Mouse (Mus musculus): ENCODE measurements at regions not wholly inside any gene's neighbourhood (a gene's known extent, or its start where the extent isn't known, plus 50 kb on each side); places are given as distances from the start of the nearest gene placed in this dataset.

GRCm38 (mm10) chr14:97403176-97403795 lies 766.3 kb downstream of the Dach1 start:
- Histone ChIP-seq H3K9ac (ENCODE audit: low read length) (no peak overlapping the region), H3K36me3 (ENCODE audit: control insufficient read depth, insufficient read depth, low read length) (no peaks in the 10 kb centered on the region), H3K4me3 (ENCODE audit: low read depth, low read length) (no peak overlapping the region), H3K27me3 (replicated peaks; ENCODE audit: control insufficient read depth, insufficient read depth, low read length) (no peaks in the 10 kb centered on the region), H3K27ac (ENCODE audit: low read depth) (no peak overlapping the region), H3K9me3 (ENCODE audit: control insufficient read depth, low read length) (no peaks in the 10 kb centered on the region), H3K4me2 (ENCODE audit: low read length) (no peak overlapping the region), H3K4me1 (replicated peaks; ENCODE audit: control insufficient read depth, insufficient read depth, low read length) (no peaks in the 10 kb centered on the region)
- ATAC-seq (replicated peaks; ENCODE audit: low FRiP score, low TSS enrichment, low read depth): no peak; the same call in 1 of the 2 replicates
- no peak for DNase-seq (ENCODE audit: low spot score)
- WGBS: 61% methylated on average over 3 of the region's 3 CpGs

DNA sequence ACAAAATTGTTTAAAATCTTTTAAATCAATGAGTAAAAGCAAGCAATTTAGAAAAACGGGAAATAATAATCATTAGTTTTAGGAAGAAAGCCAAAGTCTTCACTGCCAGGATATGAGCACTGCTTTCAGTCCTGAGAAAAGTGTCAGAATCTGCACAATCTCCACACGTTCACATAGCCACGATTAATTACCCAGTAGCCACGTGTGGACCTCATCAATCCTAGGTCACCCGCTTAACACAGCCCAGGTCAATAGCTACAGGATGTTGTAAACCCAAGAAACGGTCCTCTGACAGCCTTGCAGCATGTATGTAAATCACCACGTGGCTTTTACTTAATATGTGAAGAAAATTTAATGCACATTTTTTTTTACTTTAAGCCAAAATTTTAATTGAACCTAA lies 773.2 kb downstream of the Dach1 start:
- Histone ChIP-seq H3K36me3 (ENCODE audit: control insufficient read depth, insufficient read depth, low read length) (no peaks in the 10 kb centered on the region), H3K9ac (ENCODE audit: low read length) (no peak overlapping the region), H3K4me3 (ENCODE audit: low read depth, low read length) (no peak overlapping the region), H3K27ac (ENCODE audit: low read depth) (no peak overlapping the region), H3K9me3 (ENCODE audit: control insufficient read depth, low read length) (no peaks in the 10 kb centered on the region), H3K27me3 (replicated peaks; ENCODE audit: control insufficient read depth, insufficient read depth, low read length) (no peaks in the 10 kb centered on the region), H3K4me2 (ENCODE audit: low read length) (no peak overlapping the region), H3K4me1 (replicated peaks; ENCODE audit: control insufficient read depth, insufficient read depth, low read length) (no peaks in the 10 kb centered on the region)
- DNase-seq (ENCODE audit: low spot score) (no peak), ATAC-seq (replicated peaks; ENCODE audit: low FRiP score, low TSS enrichment, low read depth) (no peak)
- WGBS: 30% methylated on average over 7 of the region's 7 CpGs

DNA sequence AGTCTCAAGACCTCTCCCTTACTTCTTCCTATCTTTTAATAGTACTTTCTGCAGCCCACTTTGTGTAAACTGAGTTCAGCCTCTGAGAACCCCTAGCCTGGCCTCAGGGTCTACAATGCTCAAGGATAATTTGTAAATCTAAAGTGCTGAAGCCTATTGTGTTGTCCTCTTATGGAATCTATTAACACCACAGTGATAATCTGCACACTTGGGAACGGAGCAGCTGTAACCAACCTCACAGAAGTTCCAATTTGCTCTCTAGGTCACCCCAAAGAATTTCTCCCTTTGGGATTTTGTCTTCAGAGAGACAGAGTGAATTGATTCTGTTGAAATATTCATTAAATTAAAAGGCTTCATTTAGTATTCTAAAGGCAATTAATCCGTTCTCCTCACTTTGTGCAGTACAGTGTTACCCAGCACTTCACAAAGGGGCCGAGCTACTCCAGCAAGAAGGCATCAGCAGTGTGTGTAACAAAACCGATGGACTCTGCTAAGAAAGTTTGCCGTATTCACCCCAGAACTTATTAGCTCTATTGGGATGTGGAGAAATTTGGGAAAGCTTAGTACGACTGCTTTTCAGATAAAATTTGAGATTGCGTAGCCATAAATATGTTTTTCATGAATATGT lies 773.7 kb downstream of the Dach1 start:
- Histone ChIP-seq H3K4me2 (ENCODE audit: low read length) (no peak overlapping the region), H3K36me3 (ENCODE audit: control insufficient read depth, insufficient read depth, low read length) (no peaks in the 10 kb centered on the region), H3K27ac (ENCODE audit: low read depth) (no peak overlapping the region), H3K9me3 (ENCODE audit: control insufficient read depth, low read length) (no peaks in the 10 kb centered on the region), H3K9ac (ENCODE audit: low read length) (no peak overlapping the region), H3K4me3 (ENCODE audit: low read depth, low read length) (no peak overlapping the region), H3K27me3 (replicated peaks; ENCODE audit: control insufficient read depth, insufficient read depth, low read length) (no peaks in the 10 kb centered on the region), H3K4me1 (replicated peaks; ENCODE audit: control insufficient read depth, insufficient read depth, low read length) (no peaks in the 10 kb centered on the region)
- WGBS: 80% methylated on average over 7 of the region's 7 CpGs
- DNase-seq (ENCODE audit: low spot score) (no peak), ATAC-seq (replicated peaks; ENCODE audit: low FRiP score, low TSS enrichment, low read depth) (no peak)

DNA sequence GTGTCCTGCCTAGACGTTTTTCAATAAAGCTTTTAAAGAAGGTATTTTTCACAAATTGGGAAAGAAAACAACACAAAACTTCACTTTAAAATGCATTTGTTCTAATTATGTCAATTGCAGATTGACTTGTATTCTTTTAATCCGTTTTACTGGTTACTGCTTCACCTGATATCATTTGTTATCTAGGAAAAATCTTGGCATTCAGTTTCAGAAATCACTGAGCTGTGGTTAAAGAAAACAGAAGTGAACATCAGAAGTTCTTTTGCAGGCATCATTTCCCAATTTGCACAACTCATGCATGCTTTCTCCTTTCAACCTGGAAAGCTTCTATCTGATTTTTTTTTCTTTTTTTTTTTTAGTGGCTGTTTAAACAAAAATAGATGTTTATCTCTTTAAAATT lies 780.6 kb downstream of the Dach1 start:
- Histone ChIP-seq H3K4me1 (replicated peaks; ENCODE audit: control insufficient read depth, insufficient read depth, low read length) (no peaks in the 10 kb centered on the region), H3K4me3 (ENCODE audit: low read depth, low read length) (no peak overlapping the region), H3K9ac (ENCODE audit: low read length) (no peak overlapping the region), H3K27me3 (replicated peaks; ENCODE audit: control insufficient read depth, insufficient read depth, low read length) (no peaks in the 10 kb centered on the region), H3K27ac (ENCODE audit: low read depth) (no peak overlapping the region), H3K9me3 (ENCODE audit: control insufficient read depth, low read length) (no peaks in the 10 kb centered on the region), H3K36me3 (ENCODE audit: control insufficient read depth, insufficient read depth, low read length) (no peaks in the 10 kb centered on the region), H3K4me2 (ENCODE audit: low read length) (no peak overlapping the region)
- no peak for ATAC-seq (replicated peaks; ENCODE audit: low FRiP score, low TSS enrichment, low read depth)
- WGBS: 62% methylated on average over 2 of the region's 2 CpGs
- no peak for DNase-seq (ENCODE audit: low spot score)

DNA sequence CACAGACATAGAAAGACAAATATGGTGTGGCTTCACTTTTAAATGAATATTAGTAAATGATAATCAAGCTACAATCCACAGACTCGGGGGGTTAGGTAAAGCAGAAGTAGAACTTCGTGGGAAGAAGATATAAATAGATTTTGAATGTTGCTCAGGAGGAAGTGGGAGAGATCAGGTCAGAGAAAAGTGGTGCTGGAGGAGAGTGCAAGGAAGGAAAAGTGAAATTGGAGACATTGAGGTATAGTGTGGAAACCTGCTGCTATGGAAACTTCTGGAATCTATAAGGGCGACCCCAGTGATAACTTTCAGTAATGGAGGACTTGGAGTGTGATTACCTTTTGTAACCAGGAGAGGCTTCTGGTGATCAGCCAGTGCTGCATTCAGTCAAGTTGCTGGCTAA lies 789.4 kb downstream of the Dach1 start:
- Histone ChIP-seq H3K27ac (ENCODE audit: low read depth) (no peak overlapping the region), H3K36me3 (ENCODE audit: control insufficient read depth, insufficient read depth, low read length) (no peaks in the 10 kb centered on the region), H3K9ac (ENCODE audit: low read length) (no peak overlapping the region), H3K4me2 (ENCODE audit: low read length) (no peak overlapping the region), H3K4me3 (ENCODE audit: low read depth, low read length) (no peak overlapping the region), H3K4me1 (replicated peaks; ENCODE audit: control insufficient read depth, insufficient read depth, low read length) (no peaks in the 10 kb centered on the region), H3K27me3 (replicated peaks; ENCODE audit: control insufficient read depth, insufficient read depth, low read length) (no peaks in the 10 kb centered on the region), H3K9me3 (ENCODE audit: control insufficient read depth, low read length) (no peaks in the 10 kb centered on the region)
- WGBS: 72% methylated on average over 3 of the region's 3 CpGs
- no peak for ATAC-seq (replicated peaks; ENCODE audit: low FRiP score, low TSS enrichment, low read depth)
- DNase-seq (ENCODE audit: low spot score): no peak

GRCm38 (mm10) chr14:97356915-97357314 lies 812.6 kb downstream of the Dach1 start:
- Histone ChIP-seq H3K36me3 (ENCODE audit: control insufficient read depth, insufficient read depth, low read length) (no peaks in the 10 kb centered on the region), H3K27me3 (replicated peaks; ENCODE audit: control insufficient read depth, insufficient read depth, low read length) (no peaks in the 10 kb centered on the region), H3K27ac (ENCODE audit: low read depth) (no peak overlapping the region), H3K4me2 (ENCODE audit: low read length) (no peak overlapping the region), H3K9me3 (ENCODE audit: control insufficient read depth, low read length) (no peaks in the 10 kb centered on the region), H3K9ac (ENCODE audit: low read length) (no peak overlapping the region), H3K4me1 (replicated peaks; ENCODE audit: control insufficient read depth, insufficient read depth, low read length) (no peaks in the 10 kb centered on the region), H3K4me3 (ENCODE audit: low read depth, low read length) (no peak overlapping the region)
- ATAC-seq (replicated peaks; ENCODE audit: low FRiP score, low TSS enrichment, low read depth): no peak
- no peak for DNase-seq (ENCODE audit: low spot score)
- 85% methylated on average over 7 of the region's 7 CpGs for WGBS

- Histone ChIP-seq H3K4me3 (ENCODE audit: low read depth, low read length) (no peak overlapping the region), H3K4me1 (replicated peaks; ENCODE audit: control insufficient read depth, insufficient read depth, low read length) (no peaks in the 10 kb centered on the region), H3K27me3 (replicated peaks; ENCODE audit: control insufficient read depth, insufficient read depth, low read length) (no peaks in the 10 kb centered on the region), H3K4me2 (ENCODE audit: low read length) (no peak overlapping the region), H3K27ac (ENCODE audit: low read depth) (no peak overlapping the region), H3K9me3 (ENCODE audit: control insufficient read depth, low read length) (no peaks in the 10 kb centered on the region), H3K9ac (ENCODE audit: low read length) (no peak overlapping the region), H3K36me3 (ENCODE audit: control insufficient read depth, insufficient read depth, low read length) (no peaks in the 10 kb centered on the region)
- DNase-seq (ENCODE audit: low spot score) (no peak), ATAC-seq (replicated peaks; ENCODE audit: low FRiP score, low TSS enrichment, low read depth) (no peak)
- WGBS: 61% methylated on average over 2 of the region's 2 CpGs
Measured at GRCm38 (mm10) chr14:97347970-97348369, 821.6 kb downstream of the Dach1 start.

DNA sequence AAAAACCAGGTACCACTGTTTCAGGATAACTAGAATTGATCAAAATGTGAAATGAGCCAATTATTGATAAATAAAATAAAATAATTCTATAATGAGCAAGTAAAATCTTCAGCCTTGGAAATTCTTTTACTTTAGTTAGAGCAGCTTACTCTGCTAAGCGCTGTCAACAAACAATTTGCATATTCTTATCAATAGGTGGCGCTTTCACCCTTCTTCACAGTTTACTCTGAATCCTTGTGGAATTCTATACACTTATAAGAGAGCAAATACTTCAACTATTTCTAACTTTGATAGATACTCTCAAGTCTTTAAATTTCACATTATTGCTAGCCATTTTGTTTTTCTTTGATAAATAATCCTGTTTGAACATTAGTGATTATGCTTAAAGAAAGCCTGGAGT lies 812.5 kb upstream of the Klhl1 start:
- Histone ChIP-seq H3K9ac (ENCODE audit: low read length) (no peak overlapping the region), H3K4me3 (ENCODE audit: low read depth, low read length) (no peak overlapping the region), H3K27me3 (replicated peaks; ENCODE audit: control insufficient read depth, insufficient read depth, low read length) (no peaks in the 10 kb centered on the region), H3K9me3 (ENCODE audit: control insufficient read depth, low read length) (no peaks in the 10 kb centered on the region), H3K36me3 (ENCODE audit: control insufficient read depth, insufficient read depth, low read length) (no peaks in the 10 kb centered on the region), H3K4me1 (replicated peaks; ENCODE audit: control insufficient read depth, insufficient read depth, low read length) (no peaks in the 10 kb centered on the region), H3K27ac (ENCODE audit: low read depth) (no peak overlapping the region), H3K4me2 (ENCODE audit: low read length) (no peak overlapping the region)
- ATAC-seq (replicated peaks; ENCODE audit: low FRiP score, low TSS enrichment, low read depth): no peak
- WGBS: 8% methylated on average over 2 of the region's 2 CpGs
- DNase-seq (ENCODE audit: low spot score): no peak

- H3K27me3 ChIP-seq (replicated peaks; ENCODE audit: control insufficient read depth, insufficient read depth, low read length): no peaks in the 10 kb centered on the region
- ATAC-seq (replicated peaks; ENCODE audit: low FRiP score, low TSS enrichment, low read depth) (no peak), DNase-seq (ENCODE audit: low spot score) (no peak)
- H3K27ac ChIP-seq (ENCODE audit: low read depth): no peak overlapping the region
- no peak overlapping the region for H3K9ac ChIP-seq (ENCODE audit: low read length)
- H3K36me3 ChIP-seq (ENCODE audit: control insufficient read depth, insufficient read depth, low read length): no peaks in the 10 kb centered on the region
- 62% methylated on average over 3 of the region's 3 CpGs for WGBS
- H3K4me2 ChIP-seq (ENCODE audit: low read length): no peak overlapping the region
- H3K4me1 ChIP-seq (replicated peaks; ENCODE audit: control insufficient read depth, insufficient read depth, low read length): no peaks in the 10 kb centered on the region
- H3K9me3 ChIP-seq (ENCODE audit: control insufficient read depth, low read length): 0 out of 2 replicates have a peak, but pooled peaks cover 3% of the 10 kb centered on the region
- no peak overlapping the region for H3K4me3 ChIP-seq (ENCODE audit: low read depth, low read length)
Measured at GRCm38 (mm10) chr14:97329979-97330378, 811.1 kb upstream of the Klhl1 start.
